Mouse (Mus musculus) layer of hippocampus, postnatal 25 days (tissue): Measurements from ENCODE around the gene 6030408B16Rik. TPM values are rescaled to one million over a fixed set of nuclear protein-coding genes. Genes with fewer than 3 reads are reported as not detected.

Source experiments
- DNase-seq, 2 experiments: peaks; one replicate each; pipeline ENCODE4 v3.0.0; 2022; ENCODE audit warnings: mixed read lengths in 2 of 2, low spot score in 1 of 2; ENCODE audit errors: extremely low spot score in 1 of 2
- total RNA-seq, 2 experiments: library from RNA; stranded (reverse); gene quantifications; 2 replicates each; pipeline ENCODE4 v1.2.3; 2021

The 6030408B16Rik gene
- total RNA-seq, 2 experiments from 2014 or later = 0.22 to 0.42 TPM

GRCm38 (mm10) chr15:101266132-101266963 is 26.7 kb upstream of the 6030408B16Rik start:
- DNase-seq = peak; percentile 78 to 90

DNA sequence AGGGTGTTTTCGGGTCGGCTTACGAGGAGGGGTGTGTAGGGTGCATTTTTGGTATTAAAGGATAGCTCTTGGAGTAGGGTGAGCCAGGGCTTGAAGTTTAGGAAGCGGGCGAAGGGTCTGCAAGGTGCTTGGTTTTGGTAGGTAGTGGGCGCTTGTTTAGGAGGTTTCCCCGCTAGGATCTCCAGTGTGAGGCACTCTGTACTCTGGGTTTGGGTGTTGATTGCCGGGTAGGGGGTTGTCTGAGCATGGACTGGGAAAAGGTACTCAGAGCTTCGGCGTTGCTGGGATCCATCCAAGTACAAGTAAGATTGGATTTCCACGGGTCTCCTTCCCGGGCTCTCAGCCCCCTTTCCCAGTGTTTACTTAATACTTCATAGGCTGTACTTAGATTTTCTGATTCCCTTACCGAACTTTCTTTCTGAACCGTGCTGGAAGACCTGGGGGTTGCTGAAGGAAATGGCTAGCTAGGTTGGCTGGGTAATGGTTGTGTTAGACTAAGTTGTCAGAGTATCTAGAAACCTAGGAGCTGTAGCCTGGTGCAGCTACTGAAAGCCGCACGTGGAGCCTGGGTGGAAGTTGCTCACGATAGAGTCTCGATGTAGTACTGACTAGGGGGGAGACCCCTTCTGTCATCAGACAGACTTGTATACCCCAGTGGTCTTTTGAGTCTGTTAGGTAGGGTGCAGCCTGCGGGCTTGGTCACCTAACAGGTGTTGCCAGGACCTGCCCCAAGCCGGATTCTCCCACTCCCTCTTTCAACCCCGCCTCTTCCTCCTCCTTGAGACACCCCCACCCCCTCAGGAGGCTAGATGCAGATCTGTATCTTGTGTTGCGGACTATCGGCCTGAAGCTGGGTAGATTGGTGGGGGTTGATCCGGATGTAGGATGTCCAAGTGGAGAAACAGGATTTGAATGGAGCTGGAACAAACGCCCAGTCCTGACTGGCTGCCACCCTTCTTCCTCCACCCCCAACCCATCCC is 25.7 kb upstream of the 6030408B16Rik start:
- DNase-seq = no peak

DNA sequence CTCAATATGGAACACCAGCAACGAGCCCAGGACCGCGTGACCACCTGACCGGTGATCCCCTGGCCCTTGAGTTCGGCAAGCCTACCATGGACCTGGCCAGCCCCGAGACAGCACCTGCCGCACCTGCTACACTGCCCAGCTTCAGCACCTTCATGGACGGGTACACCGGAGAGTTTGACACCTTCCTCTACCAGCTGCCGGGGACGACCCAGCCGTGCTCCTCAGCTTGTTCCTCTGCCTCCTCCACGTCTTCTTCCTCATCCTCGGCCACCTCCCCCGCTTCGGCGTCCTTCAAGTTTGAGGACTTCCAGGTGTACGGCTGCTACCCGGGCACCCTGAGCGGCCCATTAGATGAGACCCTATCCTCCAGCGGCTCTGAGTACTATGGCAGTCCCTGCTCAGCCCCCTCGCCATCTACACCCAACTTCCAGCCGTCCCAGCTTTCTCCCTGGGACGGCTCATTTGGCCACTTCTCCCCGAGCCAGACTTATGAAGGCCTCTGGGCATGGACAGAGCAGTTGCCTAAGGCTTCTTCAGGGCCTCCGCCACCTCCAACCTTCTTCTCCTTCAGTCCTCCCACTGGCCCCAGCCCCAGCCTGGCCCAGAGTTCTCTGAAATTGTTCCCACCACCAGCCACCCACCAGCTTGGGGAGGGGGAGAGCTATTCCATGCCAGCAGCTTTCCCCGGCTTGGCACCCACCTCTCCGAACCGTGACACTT is 22.8 kb upstream of the 6030408B16Rik start:
- no peak for DNase-seq

DNA sequence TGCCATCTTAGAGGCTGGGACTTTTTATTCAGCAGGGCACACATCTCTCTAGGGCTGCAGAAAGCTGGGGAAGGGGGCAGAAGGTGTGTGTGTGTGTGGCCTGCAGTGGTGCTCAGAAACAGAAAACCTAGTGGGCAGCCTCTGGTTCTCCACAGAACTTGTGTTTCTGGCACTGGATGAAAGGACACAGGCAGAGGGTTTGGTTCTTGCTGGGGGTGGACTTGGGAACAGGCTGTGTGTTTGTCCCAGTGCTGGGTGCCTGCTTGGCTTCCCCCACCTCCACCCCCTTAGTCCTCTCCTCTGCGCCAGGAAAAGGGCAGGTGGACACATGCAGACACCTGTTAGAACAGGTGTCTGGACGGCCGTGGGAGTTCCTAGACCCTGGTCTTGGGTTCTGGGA is 21.9 kb upstream of the 6030408B16Rik start:
- no peak for DNase-seq

DNA sequence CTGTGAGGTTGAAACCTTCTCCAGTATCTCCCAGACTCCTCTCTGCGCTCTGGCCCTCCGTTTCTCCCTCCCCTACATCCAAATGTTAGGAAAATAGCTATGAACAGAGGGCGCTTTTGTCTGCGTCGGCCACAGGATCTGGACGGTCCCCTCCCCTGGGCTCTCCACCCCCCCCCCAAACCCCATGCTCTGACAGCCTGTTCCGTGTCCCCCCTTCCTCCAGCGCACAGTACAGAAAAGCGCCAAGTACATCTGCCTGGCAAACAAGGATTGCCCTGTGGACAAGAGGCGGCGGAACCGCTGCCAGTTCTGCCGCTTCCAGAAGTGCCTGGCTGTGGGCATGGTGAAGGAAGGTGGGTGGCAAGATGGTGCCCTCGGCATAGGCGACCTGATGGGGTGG is 21.5 kb upstream of the 6030408B16Rik start:
- DNase-seq = no peak

GRCm38 (mm10) chr15:101274380-101274779 is 18.6 kb upstream of the 6030408B16Rik start:
- no peak for DNase-seq

- DNase-seq = no peak
These were observed 15.6 kb upstream of the 6030408B16Rik start for GRCm38 (mm10) chr15:101277351-101277899.

- no peak for DNase-seq
These were observed 14.4 kb upstream of the 6030408B16Rik start for GRCm38 (mm10) chr15:101278589-101278988.

DNA sequence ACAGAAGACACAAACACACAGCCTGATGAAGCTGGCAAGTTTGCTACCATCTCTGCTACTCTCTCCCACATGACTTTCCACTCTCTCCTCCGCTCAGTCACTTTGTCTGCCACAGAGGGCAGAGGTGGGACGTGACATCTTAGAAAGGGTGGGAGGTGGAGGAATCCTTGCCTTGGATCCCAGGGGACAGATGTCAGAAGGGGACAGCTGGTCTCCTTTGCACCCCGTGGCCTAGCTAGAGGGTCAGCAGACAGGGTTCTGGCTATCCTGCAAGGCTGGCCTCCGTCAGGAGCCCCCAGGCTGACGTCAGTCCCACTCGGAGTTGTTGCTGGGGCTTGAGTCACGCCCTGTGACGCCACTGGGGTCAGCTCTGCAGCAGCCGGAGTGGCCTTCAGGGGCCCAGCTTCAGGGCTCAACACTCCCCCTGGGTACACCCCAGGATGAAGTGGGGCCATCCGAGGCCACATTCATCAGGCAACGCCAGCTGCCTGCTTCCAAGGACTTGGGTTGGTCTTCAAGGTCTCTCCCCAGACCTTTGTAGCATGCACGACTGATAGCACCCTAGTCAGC is 13.5 kb upstream of the 6030408B16Rik start:
- no peak for DNase-seq

DNA sequence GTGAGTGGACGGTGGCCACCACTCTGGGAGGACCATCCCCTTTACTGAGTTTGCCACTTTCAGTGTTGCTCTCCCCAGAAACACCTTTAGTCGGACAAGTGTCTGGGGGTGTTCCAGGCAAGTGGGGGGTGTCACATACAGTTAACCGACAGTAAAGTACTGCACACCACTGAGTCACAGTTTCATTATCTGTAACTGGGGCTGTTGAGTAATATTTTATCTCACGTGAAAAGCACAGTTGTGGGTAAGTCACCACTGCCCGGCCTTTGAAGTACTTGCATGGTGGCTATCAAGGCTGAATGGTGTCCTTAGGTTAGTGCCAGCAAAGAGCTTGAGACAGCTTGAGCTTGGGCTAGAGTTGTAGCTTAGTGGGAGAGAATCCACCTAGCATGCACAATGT is 10.5 kb upstream of the 6030408B16Rik start:
- DNase-seq = no peak

DNA sequence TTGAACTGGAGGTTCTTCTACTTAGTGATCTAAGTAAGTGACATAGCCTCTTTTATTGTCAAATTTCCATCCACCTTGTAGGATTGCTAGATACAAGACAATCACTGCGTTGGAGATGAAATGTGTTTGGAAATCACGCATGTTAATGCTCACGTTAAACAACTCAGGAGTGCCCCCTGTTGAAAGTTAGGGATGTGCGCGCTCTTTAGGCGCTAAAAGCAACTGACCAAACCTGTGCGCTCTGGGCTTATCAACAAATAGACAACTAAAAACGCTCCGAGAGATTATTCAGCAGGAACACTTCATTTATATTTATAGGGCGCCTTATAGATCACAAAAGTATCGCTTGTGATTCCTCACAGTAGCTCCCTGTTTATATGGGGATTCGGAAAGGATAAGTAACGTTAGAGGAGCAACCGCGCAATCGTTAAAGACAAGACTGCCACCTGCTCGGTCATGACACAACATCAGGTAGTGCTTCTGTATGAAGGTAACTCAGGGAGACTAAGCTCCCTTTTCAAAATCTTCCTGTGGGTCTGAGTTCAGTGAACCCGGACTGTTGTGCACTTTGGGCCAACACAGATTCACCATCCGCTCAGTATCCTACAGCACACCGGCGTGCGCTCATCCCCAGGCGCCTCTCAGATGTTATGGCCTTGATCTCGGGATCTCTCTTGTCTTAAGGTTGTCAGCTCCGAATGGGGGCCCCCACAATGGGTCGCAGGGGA is 9.7 kb upstream of the 6030408B16Rik start:
- peak in 1 of 2 experiments; percentile 54 for DNase-seq

DNA sequence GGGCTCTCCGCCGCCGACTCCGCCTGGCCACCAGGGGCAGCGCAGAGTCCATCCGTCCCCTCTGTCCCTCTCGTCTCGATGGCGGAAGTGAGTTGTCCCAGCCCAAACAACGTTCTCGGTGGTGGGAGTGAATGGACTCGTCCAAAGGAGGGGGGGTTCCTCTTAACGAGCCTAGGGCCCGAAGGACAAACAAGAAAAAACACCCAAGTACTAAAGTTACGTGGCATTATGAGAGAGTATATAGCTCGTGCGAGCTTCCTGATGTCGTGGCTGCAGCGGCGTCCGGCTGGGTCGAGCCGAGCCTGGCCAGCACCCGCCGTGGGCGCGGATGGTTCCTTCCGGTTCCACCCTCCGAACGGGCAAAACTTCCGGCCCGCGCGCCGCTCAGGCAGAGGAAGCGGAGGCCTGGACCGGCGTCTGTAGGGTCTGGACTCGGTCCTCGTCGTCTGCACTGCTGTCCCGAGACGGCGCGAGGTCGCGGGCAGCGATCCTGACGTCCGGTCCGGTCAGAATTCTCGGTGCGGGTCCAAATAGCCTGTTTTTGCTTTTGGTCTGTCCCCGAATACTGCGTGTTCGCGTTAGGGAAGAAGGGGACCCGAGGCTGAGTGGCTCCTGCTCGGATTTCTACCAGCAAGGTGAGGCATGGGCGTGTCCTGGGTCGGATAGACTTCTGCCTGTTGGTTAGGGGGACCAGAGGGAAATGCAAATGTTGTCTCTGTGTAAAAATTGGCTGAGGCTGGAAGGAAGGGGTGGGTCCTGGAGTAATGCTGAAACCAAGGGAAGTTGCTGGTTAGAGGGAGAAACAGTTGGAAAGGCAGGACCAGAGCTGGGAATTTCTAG is 8.9 kb upstream of the 6030408B16Rik start, which contains the start of gene Atg101:
TSS of gene Atg101 (plus strand) at position 362 of the 840 bp plus-strand sequence.
- DNase-seq = peak; percentile 85

GRCm38 (mm10) chr15:101286129-101286770 is 6.8 kb upstream of the 6030408B16Rik start:
- no peak for DNase-seq

DNA sequence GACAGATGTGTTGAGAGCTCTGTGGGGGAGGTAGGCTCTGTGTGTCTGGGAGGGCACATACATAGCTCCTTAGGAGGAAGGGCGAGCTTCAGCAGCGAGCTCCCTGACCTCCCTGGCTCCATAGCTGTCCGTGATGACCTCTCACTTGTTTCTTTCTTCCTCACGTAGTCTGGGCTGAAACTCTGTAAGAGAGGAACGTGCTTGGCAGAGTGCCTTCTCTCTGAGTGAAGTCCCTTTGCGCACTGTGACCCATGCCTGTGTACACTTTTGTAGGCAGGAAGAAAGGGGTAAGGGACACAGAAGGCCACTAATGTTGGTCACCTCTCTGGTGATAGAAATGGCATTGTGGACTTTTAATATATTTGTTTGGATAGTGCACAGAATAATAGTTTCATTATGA is 5.7 kb upstream of the 6030408B16Rik start:
- DNase-seq = no peak

DNA sequence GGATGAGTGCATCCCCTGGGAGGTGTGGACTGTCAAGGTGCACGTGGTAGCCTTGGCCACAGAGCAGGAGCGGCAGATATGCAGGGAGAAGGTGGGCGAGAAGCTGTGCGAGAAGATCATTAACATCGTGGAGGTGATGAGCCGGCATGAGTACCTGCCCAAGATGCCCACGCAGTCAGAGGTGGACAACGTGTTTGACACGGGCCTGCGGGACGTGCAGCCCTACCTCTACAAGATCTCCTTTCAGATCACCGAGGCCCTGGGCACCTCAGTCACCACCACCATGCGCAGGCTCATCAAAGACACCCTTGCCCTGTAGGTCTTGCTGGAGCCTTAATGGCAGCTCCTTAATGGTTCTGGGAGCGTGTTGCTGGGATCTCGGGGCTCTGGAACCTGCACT is 2.7 kb upstream of the 6030408B16Rik start:
- DNase-seq = no peak

DNA sequence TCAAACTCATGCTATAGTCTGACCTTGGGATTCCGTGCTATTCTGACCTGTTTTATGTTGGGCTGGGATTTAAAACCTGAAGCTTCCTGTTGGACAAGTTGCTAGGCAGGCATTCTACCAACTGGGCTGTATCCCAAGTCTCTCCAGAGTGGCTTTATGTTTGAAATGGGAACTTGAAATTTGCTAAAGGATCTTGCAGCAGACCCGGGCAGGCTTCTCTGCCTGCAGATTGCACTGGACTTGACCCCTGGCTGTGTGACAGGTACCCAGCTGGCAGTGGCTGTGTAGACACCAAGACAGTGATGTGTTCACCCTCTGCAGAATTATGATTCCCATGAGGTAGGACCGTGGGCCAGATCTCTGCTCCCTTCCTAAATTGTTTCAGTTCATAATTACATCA is 1.0 kb upstream of the 6030408B16Rik start:
- no peak for DNase-seq

DNA sequence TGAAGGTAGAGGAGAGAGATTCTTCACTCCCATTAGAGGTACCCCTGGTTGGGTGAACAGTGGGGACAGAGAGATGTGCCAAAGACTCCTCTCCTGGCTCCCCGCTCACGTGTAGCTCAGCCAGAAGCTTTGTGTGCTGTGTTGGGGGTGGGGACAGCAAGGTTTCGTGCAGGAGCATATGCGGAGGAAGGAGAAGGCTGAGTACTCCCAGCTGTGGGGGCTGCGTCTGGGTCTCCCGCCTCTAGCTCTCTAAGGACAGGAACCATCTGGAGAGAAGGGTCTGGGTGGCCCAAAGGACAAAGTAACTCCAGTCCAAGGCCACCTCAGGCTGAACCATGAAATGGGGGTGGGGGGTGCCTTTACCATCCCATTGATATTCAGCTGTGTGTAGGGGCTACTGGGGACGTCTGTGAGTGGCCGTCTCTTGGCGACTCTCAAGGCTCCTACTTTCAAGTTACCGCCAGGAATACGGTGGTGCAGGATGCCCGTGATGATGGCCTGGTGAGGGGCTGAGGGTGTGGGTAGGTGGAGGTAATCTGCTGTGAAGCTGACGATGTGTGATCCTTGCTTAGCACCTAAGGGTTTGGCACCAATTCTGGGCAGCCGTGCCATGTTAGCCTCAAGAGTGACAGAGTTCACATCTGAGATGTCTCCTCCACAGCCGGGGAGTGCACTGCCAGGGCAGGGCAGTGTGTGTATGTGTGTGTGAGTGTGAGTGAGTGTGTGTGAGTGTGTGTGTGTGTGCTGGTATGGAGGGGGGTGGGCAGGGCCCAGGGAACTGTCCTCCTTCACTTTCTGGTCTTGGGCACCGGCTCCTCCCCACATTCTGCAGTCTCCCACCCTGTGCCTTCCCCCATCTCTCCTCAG is 1.2 kb downstream of the 6030408B16Rik start:
- DNase-seq = no peak
